In genomic region chr17:34285371-34285770, GRCm38 (mm10) we compare ENCODE assay signal across 21 mouse cellular contexts. TPM values are rescaled to one million over a fixed set of nuclear protein-coding genes. Genes with fewer than 3 reads are reported as not detected.
"Had no signal": no experiment of that assay in that cellular context is flagged by ENCODE, and none has a peak within 500 bp of the region (broad histone marks: within the 10 kb centered on the region; RNA-seq: fewer than 3 reads in every experiment).

No protein-coding gene starts in this region.

- H3K4me1 ChIP-seq: liver, embryonic 13.5 days; midbrain, embryonic 10.5 days; midbrain, embryonic 13.5 days; neural tube, embryonic 13.5 days had no signal

- H3K27ac ChIP-seq: kidney, postnatal 0 days; layer of hippocampus, adult 2 months; left cerebral cortex, adult 2 months; liver, embryonic 13.5 days; midbrain, embryonic 10.5 days; midbrain, embryonic 13.5 days; neural tube, embryonic 13.5 days; stomach, postnatal 0 days had no signal

- H3K4me2 ChIP-seq: liver, embryonic 13.5 days; lung, embryonic 14.5 days; midbrain, embryonic 13.5 days; neural tube, embryonic 13.5 days had no signal

- H3K9ac ChIP-seq: liver, embryonic 13.5 days; lung, embryonic 14.5 days; midbrain, embryonic 13.5 days; neural tube, embryonic 13.5 days had no signal

- H3K36me3 ChIP-seq: liver, embryonic 13.5 days; midbrain, embryonic 10.5 days; midbrain, embryonic 13.5 days; neural tube, embryonic 13.5 days had no signal

- H3K4me3 ChIP-seq: layer of hippocampus, adult 2 months; left cerebral cortex, adult 2 months; liver, embryonic 13.5 days; megakaryocyte, embryonic 14.5 days; midbrain, embryonic 10.5 days; midbrain, embryonic 13.5 days; myocyte; neural tube, embryonic 13.5 days had no signal

- ATAC-seq: midbrain, embryonic 13.5 days; midbrain, embryonic 16.5 days had no signal

- H3K9me3 ChIP-seq: liver, embryonic 13.5 days; megakaryocyte, embryonic 14.5 days; midbrain, embryonic 10.5 days; midbrain, embryonic 13.5 days; neural tube, embryonic 13.5 days had no signal

- DNase-seq: layer of hippocampus, adult 9-11 months; layer of hippocampus, postnatal 36 days; liver, embryonic 13.5 days had no signal

- H3K27me3 ChIP-seq: midbrain, embryonic 13.5 days; neural tube, embryonic 13.5 days had no signal

RNA-seq across cellular contexts. Expression of gene H2-Aa, which starts 2.3 kb away (rescaled TPM):
- polyA plus RNA-seq: limb, embryonic 11.5 days; midbrain, embryonic 10.5 days; midbrain, embryonic 16.5 days; myocyte had no signal

RNA-seq across cellular contexts. Expression of gene H2-Eb1, which starts 20.3 kb away (rescaled TPM):
- polyA plus RNA-seq: myocyte had no signal

RNA-seq across cellular contexts. Expression of gene H2-Ab1, which starts 27.9 kb away (rescaled TPM):
- polyA plus RNA-seq: myocyte had no signal

RNA-seq across cellular contexts. Expression of gene H2-Eb2, which starts 40.1 kb away (rescaled TPM):
- total RNA-seq: layer of hippocampus, adult 2 months; layer of hippocampus, postnatal 36 days; left cerebral cortex, adult 2 months; left cerebral cortex, postnatal 10 days; left cerebral cortex, postnatal 36 days had no signal
- polyA plus RNA-seq: kidney, postnatal 0 days; limb, embryonic 14.5 days; liver, embryonic 13.5 days; liver, embryonic 16.5 days; lung, embryonic 14.5 days; midbrain, embryonic 10.5 days; midbrain, embryonic 13.5 days; myocyte; stomach, embryonic 14.5 days; stomach, postnatal 0 days had no signal

RNA-seq across cellular contexts. Expression of gene H2-Ob, which starts 46.7 kb away (rescaled TPM):
- total RNA-seq: left cerebral cortex, postnatal 36 days had no signal
- polyA plus RNA-seq: kidney, embryonic 14.5 days; limb, embryonic 11.5 days; lung, embryonic 14.5 days; midbrain, embryonic 10.5 days; midbrain, embryonic 13.5 days; myocyte; neural tube, embryonic 13.5 days had no signal
